Mouse (Mus musculus): ENCODE data around the gene Uap1.
A peak's percentile ranks its signal among the peaks of the same experiment; 100 is the strongest.

The Uap1 gene

DNA sequence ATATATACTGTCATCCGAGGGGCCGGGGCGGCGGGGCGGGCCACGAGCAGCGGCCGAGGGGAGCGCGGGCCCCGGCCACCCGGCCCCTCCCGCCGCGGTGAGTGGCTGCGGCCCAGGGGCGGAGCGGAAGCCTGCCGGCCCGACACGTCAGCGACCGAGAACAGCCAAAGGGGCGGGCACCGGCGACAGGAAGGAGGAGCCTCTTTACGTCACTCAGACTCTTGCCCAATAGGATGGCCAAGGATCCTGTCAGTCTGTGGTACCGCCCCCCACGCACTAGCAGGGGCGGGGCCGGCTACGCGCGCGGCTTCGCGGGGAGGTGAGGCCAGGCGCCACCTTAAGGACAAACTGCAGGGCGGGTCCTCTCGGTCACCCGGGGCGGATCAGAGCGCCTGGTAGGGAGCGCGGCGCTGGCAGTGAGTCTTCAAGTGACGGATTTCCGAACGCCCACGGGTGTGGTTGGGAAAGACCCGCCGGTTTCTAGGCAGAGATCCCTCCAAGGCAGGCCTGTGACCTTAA, at the start of gene Uap1:
Gene Uap1, minus strand, starts transcription at position 144 of the 519 bp plus-strand sequence.
- peak; percentile 100 for DNase-seq (ENCODE audit: inconsistent ontology term)

DNA sequence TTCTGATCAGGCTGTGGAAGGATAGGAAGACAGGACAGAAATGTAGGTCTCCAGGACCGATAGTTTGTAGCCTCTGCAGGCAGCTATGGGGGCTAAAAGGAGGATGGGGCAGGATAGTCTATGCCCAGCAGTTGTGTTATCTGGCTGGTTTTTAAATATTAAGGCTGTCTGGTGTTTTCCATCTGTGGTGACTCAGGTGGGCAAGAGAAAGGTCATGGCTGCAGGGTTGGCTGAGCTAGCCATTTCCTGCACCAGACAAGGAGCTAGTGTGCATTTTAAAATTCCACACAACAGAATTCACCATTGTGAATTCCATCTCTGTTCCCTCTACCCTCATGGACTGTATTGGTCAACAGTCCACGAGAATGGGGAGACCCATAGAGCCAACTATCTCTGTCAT, 48.5 kb upstream of the Uap1 start:
- DNase-seq (ENCODE audit: inconsistent ontology term), result no peak

DNA sequence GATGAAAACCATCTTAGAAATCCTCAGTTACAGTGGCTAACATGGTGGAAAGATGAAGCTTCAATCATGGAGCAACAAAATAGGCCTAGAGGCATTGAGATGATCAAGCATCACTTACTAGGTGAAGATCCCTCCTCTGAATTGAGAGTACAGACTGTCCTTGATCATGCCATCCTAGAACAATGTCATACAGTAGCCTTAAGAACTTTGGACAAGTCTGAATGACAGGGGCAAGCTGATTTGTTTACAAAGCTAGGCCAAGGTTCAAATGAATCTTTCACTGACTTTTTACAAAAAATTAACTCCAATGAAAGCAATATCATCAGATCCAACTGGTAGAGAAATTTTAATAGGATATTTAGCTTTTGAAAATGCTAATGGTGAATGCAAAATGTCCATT, 45.6 kb upstream of the Uap1 start:
- no peak for DNase-seq (ENCODE audit: inconsistent ontology term)

DNA sequence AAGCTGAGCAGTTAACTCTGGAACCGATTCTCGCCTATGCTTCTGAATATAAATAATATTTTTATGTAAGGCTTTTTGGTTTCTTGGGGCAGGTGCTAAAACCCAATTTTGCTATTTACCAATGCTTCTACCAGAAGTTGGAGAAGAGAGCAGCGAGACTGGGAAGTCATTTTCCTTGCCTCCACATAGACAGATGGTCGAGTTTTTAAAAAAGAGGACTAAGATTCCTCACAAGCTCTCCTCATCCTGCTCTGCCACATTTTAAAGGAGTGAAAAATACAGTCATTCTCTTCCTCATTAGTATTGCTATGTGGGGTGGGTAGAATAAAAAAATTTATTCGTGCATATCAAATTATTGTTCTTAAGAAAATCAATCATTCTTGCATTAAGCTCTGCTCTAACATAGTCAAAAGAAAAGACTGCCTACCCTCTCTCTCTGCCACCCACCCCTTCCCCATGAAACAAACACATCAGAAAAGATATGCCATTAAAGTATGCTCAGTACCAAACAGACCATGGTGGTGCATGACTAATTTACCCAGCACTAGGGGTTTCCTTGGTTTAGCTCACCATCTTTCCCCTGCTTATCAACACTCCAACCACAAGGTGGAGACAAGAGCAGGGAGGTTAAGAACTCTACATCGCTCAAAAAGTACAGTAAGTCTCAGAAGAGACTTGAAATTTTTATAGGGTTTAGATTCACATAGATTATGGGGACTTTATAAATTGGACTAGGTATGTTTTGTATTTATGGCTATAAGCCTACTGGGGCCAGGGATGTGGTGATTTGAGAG, 43.5 kb upstream of the Uap1 start:
- no peak for DNase-seq (ENCODE audit: inconsistent ontology term)

DNA sequence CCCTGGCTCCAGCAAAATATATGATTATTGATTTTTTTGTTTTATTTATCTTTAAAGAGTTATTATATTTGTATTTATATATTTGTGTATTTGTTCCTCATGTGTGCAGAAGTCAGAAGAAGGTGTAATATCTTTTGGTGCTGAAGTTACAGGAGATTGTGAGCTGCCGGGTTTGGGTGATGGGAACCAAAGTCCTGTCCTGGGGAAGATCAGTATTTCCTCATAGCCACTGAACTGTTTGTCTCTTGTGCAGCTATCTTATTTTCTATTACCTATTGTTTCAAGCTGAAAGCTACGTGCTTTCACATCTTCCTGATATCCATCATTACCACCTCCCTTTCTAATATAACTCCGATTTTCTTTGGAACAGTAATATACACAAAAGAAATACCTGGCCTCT, 40.8 kb upstream of the Uap1 start:
- no peak for DNase-seq (ENCODE audit: inconsistent ontology term)

DNA sequence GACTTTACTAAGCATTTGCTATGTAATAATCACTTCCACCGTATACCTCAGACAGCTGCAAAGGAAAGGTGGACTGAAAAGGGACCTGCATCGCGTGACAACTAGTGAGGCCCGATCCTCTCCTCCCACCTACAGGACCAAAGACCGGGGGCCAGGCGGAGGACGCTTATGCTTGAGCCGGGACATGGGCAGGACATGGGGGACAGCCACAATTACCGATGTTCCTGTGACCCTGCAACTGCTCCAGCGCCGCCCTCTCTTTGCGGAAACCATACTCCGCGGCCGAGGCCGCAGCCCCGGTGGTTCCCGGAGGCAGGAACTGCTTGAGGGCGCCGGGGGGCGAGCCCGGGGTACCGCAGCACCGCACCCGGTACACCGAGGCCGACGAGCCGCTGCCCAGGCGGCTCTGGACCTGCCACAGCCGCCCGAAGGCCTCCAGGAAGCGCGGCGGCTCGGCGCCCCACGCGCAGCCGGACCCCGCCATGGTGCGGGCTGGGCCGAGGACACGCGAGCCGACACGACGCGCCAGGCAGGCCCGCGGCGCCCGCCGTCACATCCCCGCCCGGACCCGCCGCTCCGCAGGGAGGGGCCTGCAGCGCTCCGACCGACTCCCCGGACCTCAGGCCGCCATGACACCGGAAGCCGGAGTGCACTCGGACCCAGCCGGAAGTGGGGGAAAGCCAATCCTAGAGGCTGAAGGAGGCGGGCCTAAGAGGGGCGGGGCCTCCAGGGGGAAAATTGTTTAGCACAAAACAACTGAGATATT, 40.2 kb upstream of the Uap1 start, which contains the start of gene Uhmk1:
Gene Uhmk1, minus strand, starts transcription at position 641 of the 766 bp plus-strand sequence.
- peak; percentile 91 for DNase-seq (ENCODE audit: inconsistent ontology term)

DNA sequence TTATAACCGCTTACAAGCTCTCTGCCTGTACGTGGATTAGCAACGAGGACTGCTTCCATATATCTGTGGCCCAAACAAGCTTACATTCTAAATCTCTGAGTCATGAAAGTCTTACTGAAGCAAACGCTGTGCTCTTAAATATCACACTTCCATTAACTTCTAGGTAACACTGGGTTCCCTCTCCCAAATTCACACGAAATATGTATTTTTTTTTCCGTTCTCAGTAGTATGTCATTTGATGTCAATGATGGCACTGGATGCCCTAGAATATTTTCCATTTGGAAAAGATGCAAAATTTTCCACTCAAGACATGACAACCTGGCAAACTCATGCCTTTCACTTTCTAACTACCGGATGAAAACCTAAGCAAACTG, 39.6 kb upstream of the Uap1 start:
- peak; percentile 17 for DNase-seq (ENCODE audit: inconsistent ontology term)

DNA sequence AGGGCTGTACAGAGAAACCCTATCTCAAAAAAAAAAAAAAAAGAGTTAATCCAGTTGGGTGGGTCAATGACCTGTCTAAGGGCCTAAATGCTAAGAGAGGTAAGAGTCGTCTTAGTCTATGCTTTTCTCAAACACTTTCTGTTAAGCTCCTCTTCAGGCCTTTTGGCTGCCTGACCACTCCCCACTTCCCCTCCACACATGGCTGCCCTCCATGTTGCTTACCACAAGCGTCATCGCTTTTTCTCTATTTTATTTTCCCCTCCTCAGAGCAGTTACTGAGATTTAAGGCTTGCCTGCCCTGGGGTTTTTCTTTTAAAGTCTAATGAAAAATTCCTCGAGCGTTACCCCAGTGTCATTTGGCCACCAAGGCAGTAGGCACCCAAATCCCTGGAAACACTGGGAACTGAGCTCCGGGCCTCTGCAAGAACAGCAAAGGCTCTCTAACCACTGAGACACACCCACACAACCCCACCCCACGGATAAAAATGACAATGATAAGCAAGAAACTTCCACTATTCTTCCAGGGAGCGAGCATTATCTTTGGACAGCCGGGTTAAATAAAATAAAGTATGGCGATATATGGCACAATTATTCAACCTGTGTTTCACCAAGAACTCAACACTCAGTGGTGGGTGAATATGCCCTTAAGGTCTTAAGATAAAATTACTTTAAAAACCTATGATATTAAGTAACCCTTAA, 38.6 kb upstream of the Uap1 start:
- no peak for DNase-seq (ENCODE audit: inconsistent ontology term)

DNA sequence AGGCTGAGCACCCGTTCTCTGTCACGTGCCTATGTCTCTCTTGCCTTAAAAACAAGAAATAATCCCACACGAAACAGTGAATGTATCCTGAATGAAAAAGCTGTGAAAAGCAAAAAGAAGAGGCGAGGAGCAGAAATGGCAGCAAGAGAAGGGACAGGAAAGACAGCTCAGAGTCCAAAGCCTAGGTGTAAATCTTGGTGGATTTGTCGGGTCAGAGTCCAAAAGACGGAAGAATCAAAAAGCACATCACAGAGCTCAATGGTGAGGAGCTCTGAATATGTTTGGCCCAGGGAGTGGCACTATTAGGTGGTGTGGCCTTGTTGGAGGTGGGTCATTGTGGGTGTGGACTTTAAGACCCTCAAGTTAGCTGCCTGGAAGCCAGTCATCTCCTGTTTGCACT, 31.6 kb upstream of the Uap1 start:
- DNase-seq (ENCODE audit: inconsistent ontology term), result no peak

DNA sequence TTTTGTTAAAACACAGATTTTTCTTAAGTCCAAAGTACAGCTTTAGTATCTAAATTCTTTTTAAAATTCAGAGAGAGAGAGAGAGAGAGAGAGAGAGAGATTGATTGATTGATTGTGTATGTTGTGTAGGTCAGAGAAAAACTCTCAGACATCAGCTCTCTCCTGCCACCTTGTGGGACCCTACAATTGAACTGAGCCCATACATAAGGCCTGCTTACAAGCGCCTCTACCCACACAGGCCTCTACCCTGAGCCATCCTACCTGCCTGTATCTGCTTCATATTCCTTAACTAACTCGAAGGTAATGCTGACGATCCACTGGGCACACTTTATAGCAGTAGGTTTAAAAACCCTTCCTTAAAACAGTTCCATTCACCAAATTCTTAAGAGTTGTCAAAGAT, 25.6 kb upstream of the Uap1 start:
- no peak for DNase-seq (ENCODE audit: inconsistent ontology term)

DNA sequence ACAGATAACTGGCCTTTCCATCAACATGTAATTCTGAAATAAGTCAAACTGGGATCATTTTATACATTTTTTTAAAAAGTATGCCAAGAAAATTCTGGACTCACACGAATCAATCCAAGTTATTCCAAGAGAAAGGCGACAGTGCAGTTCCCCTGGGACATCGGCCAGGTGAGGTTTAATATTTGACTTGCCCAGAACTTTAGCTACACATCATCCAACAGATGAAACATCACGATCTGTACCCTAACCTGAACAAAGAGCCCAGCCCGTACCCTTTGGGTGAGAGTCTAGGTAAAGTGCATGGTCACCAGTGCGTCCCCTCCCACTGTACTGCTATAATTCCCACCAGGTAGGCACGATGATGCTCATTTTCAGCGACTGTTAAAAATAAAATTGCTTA, 21.5 kb upstream of the Uap1 start:
- DNase-seq (ENCODE audit: inconsistent ontology term), result no peak

DNA sequence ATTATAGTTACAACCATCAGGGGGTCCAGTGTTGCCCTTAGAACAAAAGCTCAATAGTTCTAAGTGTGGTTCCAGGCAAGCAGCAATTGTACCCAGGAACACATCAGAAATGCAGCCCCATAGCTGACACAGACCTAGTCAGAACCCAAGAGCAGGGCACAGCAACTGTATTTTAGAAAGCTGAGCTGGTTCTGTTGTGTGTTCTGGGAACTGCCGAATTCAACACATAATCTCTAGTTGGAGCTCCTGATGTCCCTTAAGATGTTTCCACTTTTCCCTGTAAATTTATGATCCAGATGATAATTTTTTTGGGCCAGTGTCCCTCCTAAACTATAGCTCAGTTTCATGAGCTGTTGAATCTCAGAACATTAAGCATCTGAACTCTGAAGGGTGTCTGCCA, 17.2 kb upstream of the Uap1 start:
- DNase-seq (ENCODE audit: inconsistent ontology term), result no peak

DNA sequence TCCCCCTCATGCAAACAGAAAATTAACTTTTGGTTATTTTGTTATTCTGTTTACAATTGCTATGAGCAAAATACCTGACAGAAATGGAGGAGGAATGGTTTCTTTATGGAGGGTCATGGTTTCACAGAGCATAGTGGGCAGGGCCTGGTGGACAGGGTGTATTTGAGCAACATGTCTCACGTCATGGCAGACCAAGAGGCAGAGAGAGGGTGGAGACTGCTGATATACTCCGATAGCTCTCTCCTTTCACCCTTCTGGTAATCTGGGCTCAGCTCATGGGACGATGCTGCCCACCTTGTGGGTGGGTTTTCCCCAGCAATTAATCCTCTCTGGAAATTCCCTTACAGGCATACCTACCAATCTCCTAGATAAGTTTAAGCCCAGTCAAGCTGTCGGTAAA, 15.5 kb upstream of the Uap1 start:
- no peak for DNase-seq (ENCODE audit: inconsistent ontology term)

DNA sequence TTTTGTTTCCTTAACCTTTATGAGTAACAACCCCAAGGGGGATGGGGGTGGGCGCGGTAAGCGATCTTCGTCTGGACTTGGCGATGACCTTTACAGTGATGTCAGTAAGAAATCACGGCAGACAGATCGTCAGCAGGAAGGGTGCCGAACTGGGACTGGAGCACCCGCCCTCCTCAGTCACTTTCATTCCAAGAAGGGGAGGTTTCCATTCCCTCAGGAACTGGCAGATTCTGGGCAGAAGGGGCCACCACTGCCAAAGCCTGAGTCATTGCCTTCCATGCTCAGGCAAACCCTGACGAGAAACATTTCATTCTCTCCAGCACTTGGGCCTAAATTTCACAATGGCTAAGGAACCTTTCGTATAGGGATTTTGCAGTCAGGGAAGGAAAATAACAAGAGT, 13.8 kb upstream of the Uap1 start:
- peak; percentile 34 for DNase-seq (ENCODE audit: inconsistent ontology term)

DNA sequence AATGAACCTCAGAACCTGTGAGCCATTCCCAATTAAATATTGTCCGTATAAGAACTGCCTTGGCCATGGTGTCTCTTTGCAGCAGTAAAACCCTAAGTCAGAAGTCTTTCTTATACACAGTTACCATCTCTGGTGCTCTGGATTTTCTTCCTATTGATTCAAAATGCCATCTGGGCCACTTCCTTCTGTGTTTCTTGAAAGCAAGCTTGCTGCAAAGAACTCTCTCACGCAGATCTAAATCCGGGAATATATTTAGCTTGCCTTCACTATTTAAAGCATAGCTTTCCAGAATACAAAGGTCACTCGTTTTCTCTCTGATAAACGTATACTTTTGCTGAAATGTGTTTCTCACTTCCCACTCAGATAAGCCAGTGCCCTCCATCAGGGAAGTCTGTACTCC, 11.8 kb upstream of the Uap1 start:
- DNase-seq (ENCODE audit: inconsistent ontology term), result no peak

DNA sequence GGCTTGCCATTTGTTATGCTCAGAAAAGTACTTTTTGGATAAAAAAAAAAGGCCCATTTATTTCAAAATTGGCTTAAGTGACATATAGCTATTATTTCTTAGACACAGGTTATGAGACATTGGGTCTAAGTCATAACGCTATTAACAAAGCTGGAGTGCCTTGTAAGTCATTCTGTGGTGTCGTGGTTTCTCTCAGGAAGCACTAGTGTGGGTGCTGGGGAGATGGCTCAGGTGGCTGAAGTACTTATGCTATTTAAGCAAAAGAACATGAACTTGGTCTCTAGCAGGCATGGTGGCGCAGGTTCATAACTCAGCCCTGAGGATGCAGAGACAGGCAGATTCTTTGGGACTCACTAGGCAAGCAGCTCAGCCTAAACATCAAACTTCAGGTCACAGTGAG, 10.4 kb upstream of the Uap1 start:
- DNase-seq (ENCODE audit: inconsistent ontology term), result no peak

DNA sequence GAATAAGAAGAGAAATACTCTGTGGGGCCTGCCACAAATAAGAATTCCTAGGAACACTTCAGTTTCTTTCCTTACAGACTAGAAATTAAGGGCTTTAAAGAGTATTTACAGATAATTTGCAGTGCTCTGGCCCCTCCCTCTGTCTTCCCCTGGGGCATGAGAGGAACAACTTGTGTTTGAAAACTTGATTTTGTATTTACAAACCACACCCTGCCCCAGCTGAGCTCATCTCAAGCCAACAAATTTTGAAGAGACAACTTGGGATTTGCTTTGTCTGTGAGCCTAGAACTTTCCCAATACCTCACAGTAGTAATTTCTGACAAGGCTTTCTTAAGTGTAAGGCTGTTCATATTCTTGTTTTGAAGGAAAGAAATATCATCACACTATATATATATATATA, 7.9 kb upstream of the Uap1 start:
- DNase-seq (ENCODE audit: inconsistent ontology term), result no peak

DNA sequence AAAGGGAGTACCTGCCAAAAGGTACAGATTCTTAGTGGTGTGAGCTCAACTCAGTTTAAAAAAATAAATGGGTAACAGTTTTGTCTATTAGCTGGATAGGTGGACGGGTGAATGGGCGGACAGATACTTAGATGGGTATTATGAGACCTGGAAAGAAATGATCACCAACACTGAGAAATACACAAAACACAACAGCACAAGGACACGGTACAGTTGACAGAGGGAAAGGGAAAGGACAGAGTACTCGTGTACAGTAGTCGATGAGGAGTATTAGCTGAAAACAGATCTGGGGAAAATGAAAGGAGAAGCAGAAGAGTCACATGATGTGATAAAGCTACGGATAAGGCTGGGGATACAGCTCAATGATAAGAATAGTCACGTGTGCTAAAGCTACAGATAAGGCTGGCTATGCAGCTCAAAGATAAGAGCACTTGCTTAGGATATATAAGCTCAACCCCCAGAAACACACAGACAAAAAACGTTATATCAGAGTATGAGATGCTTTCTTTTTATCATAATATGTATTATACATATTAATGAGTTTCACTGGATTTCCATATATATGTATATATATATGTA, 2.0 kb upstream of the Uap1 start:
- DNase-seq (ENCODE audit: inconsistent ontology term), result no peak

DNA sequence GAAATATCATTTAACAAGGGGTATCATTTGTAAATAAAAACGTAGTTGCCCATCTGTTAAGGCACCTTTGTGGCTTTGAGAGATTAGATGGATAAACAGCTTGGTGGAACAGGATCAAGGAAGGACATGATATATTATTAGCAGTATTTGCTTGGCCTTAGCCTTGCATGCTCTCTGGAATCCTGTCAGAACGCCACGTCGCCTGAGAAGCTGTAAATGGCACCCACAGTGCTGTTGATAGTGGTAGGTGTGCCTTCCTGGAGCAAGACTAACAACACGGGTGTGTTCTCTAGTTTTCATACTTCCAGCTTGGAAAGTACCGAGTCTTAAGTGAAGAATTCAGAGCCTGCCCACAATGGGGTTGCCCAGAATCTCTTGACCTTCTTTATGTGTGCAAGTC, 1.1 kb upstream of the Uap1 start:
- DNase-seq (ENCODE audit: inconsistent ontology term), result no peak

DNA sequence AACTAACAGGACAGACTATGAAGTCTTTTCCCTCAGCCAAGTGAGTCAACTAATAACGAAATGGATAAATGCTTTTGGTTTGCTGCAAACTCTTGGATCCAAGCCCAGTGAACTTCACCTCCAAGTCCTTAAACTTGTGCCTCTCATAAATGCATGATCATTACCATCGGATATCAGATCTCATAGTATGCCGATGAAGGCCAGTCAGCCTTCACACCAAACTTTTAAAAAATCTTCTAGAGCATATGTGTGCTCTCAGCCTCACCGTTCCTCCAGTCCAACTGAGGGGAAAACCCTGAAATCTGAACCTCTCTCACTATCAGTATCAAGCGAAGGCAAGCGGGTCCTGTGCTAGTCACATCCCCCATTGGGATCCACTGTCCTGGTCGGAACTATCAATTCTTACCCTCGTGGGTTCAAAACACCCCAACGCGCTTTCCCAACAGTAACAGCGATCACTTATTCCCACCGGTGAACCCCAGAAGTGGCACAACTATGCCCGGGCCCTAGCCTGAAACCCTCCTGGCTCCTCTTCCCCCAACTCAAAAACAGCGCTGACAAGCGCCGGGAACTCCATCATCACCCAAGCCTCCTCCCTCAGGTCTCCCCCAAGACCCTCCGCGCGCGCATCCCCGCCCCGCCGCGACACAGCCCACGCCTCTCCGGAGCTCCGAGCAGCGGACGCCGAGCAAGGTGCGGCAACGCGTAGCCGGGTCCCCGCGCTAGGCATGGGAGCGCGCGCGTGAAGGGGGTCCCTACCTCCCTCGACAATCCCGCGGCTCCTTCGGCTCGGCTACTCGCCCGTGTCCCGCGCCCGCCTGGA, 555 bp downstream of the Uap1 start:
- peak; percentile 41 for DNase-seq (ENCODE audit: inconsistent ontology term)

DNA sequence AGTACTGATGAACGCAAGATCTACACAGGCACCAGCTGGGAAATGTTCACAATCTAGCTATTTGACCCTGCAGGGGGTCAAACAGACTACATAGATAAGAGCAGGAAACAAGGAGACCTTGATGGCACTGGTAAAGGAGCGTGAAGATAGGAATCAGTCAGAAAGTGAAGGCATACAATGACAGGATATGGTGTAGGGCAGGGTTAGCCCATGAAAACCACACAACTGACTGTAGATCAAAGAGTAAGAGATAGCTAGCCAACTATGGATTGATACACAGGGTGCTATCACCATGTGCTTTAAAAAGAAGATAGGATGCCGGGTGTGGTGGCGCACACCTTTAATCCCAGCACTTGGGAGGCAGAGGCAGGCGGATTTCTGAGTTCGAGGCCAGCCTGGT, 7.0 kb downstream of the Uap1 start:
- DNase-seq (ENCODE audit: inconsistent ontology term), result no peak

All from Muller cell, postnatal 12 days (primary cell).